Mouse (Mus musculus): ENCODE measurements at regions not wholly inside any gene's neighbourhood (a gene's known extent, or its start where the extent isn't known, plus 50 kb on each side); places are given as distances from the start of the nearest gene placed in this dataset.
"Not testable (repeated sequence)": the region's sequence is repeated elsewhere in the genome, so short reads cannot be mapped to it uniquely, and the experiment has no call there.

DNA sequence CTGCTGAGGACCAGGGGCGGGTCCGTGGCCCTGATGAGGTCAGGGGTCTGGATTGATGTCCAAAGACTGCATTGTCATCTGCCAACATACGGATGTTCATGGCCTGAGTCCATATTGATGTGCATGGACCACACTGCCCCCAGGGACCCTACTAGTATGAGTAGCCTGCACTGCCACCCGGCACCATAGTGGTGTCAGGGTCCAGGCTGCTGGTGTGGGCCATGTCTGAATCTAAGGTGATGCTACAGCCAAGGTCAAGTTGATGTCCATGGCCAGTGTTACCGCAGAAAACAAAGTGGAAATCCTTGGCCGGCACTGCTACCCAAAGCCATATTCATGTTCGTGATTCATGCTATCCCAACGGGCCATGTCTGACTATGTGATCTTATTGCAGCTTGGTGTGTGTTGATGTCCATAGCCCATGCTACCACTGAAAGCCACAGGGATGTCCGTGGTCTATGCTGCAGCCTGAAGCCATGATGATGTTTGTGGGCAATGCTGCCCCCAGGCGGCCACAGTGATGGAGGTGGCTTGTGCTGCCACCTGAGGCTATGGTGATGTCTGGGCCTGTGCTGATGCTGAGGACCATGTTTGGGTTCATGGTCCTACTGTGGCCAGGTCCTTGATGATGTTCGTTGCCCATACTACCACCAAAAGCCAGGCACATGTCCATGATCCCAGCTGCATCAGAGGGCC lies 130.5 kb downstream of the Iqub start:
- in situ Hi-C loops (cut with MboI, MseI): no loop called here

DNA sequence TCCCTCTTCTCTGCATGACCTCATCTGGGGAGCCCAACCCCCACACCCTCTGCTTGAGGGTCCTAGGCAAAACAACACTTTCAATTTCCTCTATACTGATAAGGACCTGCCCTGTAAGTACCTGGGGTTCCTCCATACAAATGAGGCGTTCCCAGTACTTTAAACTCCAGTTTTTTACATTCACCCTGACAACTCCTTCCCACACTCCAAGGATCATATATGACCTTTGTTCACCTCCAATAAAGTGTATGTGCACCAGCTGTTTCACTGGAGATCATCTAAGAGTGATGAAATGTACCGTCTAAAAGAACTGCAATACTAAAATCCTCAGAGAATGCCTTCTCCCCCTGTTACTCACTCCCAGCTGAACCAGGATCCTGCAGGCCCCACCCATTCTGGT lies 135.0 kb downstream of the Iqub start:
- in situ Hi-C loops (cut with MboI, MseI): no loop called here

DNA sequence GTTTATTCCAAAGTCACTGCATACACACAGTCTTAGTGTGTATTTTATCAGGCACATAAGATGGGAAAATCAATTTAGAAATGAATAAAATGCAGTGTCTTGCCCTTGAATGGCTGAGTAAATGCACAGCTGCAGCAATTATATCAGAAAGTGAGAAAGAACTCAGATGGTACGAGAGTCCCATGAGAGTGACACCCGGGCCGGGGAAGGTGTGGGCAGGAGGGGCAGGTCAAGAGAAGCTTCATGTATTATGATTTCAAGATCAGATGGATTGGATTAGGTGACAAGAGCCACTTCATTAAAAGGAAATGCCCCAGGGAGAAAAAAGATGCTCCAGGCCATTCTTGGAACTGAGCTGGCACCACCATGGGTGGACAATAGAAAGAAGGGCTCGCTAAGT lies 138.1 kb downstream of the Iqub start:
- in situ Hi-C loops (cut with MboI, MseI): no loop called here

DNA sequence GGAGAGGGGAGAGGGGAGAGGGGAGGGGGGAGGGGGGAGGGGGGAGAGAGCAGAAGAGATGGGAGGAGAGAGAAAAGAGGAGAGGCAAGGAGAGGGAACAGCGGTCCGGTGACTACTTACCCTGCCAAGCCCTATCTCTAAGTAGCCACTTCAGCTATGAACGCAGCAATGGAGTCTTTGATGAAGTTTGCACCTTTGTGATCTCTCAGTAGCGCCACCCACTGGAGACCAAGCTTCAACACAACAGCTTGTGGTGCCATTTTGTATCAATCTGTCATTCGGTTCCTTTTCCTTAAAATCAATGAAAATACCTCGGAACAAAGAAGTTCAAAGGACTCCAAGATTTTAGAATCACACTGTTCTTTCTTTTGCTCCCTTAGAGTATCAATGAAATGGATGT lies 141.7 kb downstream of the Iqub start:
- in situ Hi-C loops (cut with MboI, MseI): no loop called here

DNA sequence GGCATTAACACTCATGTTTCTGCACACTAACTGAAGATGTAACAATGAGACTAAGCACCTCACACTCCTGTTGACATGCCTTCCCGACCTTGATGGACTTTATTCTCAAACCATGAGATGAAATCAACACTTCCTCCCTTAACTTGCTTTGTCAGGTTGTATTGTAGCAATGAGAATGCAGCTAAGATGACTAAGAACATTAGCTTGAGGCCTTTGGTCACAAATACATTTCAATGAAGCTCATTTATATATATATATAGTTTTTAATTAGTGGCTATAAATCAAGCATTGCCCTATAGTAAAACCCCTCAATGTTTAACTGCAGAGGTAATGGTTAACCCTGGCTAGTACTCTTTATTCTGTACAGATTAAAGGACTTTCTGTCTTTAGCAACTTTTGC lies 143.2 kb downstream of the Iqub start:
- in situ Hi-C loops (cut with MboI, MseI): no loop called here

DNA sequence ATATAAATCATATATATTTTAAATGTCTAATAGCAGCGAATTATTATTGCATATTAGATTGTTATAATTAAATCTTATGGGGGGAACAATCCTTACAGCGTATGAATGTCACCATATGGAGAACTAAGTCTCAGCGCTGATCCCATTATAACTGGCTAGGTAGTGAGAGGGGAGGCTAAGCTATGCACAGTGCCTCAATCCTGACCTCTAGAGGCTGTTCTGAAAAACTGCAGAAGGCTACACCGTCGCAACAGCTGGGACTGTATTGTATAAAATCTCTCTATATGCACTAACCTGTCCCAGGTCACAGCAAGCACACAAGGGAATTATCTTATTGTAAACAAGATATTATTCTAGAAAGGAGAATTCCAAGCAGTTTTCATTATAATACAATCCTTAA lies 164.0 kb downstream of the Iqub start:
- in situ Hi-C loops (cut with MboI, MseI): no loop called here

DNA sequence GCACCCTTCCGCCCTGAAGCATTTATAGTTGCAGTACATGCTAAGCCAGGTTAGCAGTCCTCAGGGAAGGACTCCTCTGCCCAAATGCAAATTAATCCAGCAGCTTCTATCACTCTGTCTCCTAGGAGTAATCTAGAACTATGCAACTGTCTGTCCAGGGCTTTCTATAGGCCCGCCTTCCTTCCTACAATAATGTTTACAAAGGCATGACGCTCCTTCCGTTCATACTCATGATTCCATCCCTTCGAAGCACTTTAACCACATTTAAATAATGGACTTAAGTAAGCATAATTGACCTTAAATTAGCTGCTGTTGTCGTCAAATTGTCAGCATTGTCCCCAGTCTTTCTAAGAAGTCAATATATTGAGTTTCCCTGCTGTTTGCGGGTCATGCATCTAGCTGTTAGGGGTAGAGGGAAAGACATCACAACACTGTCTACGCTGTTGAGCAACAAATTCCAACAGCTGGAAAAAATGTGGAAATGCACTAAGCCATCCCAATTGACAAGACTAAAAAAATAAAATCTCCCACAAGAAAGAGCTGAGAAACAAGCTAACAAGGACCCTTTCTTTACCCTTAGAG lies 166.3 kb downstream of the Iqub start:
- in situ Hi-C loops (cut with MboI, MseI): no loop called here

DNA sequence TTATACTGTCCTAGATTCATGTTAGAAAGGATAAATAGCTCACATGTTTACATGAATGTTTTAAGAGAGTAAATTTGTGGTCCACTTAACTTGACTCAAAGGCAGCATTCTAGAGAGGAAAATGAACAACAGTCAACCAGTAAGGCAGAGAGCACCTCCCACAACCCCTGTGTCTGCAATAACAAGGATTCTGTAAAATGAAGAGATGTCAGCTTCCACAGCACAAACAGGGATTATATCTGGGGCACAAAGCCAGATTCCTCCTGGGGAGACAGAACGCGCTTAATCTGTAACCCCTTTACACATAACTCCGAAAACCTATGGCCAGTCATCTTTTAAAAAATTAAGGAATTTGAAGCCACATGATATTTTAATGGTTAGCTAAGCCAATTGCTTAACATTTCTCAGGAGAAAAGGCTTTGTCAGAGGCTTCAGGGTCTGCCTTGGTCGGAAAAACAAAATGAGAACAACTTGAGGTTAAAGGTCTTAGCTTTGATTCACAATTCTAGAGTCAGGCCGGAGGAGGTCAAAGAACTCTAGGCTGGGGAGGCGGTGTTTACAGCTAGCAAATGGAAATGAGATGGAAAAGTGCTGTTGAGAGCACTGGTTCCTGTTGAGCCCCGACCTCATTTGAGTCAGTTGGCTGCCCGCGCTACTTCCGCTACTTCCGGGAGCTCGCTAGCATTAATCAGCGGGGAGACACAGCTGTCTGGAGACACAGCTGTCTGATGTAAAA lies 167.0 kb downstream of the Iqub start:
- in situ Hi-C loops (cut with MboI, MseI): no loop called here

DNA sequence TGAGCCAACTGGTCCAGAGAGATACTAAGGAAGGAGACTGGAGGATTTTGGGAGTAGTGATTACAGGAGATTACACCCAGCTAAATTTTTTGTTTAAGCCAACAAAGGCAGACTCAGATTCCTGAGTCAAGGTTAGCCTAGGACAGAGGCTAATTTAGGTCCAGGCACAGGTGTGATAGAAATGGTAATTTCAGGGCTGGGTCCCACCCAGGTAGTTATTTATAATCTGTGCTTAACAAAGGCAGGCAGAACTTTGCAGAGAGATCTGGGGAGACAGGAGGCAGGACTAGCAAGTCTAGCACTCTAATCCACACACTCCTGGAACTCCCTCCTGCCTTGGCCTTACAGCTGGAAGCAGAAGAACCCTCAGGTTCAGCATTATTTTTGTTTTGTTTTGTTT lies 172.4 kb downstream of the Iqub start:
- in situ Hi-C loops (cut with MboI, MseI): no loop called here

DNA sequence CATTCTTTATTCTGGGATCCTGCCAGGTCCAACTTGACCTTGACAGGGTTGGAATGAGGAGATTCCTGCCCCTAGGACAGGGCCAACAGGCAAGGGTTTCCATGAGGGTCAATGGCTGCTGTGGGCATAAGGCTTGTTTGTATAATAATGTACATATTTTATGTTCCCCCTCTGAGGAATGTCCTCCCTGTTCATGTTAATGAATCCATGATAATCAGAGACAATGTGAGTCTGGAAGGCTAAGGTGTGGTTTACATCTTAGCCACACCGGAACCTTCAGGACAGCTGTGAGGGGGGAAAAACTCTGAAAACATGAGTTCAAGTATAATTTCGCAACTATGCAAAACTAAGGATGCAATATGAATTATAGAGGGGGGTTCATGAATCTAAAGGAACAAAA lies 172.8 kb downstream of the Iqub start:
- in situ Hi-C loops (cut with MboI, MseI): no loop called here

DNA sequence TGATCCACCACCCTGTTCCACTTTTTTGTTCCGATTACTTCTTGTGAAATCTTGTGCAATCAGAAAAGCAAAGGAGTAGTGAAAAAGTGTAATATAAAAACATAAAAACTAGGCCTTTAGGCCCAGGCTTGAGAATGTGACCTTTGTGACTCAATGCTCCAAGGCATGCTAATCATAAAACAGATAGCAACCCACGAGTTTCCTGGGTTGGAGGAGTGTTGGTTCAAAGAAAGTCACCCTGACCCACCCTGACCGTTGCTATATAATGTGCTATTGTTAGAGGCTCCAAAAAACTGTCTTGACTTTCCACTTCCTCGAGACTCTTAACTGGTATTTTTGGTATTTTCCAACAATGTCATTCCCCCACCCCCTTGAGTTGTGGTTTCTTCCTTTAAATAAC lies 172.2 kb upstream of the Slc13a1 start:
- in situ Hi-C loops (cut with MboI, MseI): not testable (repeated sequence)

DNA sequence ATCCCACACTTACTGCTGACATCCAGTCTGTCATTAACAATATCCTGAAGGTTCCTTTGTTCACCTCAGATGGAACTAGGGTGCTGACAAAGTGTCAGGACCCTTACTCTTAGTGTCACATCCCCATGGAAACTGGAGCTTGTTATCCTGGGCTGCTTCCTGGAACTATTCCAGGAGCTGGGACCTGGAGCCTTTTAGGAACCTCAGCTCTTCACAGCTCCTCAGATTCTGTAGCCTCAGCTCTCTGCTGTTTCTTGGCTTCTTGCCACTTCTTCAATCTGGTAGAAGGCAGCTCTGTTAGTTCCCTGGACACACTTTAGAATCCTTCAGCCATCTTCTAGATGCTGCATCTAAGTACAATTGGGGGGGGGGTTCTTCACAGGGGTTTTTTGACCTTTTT lies 157.3 kb upstream of the Slc13a1 start:
- in situ Hi-C loops (cut with MboI, MseI): no loop called here

DNA sequence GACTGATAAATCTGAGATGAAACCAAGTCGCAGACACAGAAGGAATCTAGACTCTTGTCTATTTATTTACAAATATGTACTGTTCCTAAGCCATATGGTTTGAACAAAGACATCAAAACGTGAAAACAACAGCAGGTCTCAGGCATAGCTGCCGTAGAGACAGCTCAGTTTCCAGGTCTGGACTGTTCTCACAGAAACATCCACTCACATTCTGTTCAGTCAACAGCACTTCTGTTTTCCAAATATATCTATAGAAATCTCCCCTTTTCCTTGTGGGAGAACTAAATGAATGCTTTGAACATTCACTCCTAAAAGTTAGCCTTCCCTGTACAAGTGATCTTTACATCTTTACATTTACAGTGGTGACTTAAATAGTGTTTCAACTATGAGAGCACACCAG lies 156.8 kb upstream of the Slc13a1 start:
- in situ Hi-C loops (cut with MboI, MseI): no loop called here

DNA sequence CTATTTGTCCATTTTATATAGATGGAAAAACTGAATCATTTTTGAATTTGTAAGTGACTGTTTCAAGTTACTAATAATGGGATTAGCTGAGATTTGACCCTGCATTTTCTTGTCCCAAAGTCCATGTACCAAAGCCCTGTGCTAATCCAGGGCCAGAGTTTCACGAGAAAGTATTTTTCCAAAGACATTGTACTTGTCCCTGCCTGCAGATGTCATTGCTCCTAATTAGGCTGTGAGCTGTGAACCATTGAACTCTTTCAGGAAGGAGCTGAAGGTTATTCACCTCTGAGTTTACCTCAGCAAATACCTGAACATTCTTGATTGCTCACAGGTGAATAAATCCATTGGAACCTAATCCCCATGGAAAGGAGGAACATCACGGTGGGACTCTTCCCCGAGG lies 154.5 kb upstream of the Slc13a1 start:
- in situ Hi-C loops (cut with MboI, MseI): no loop called here

DNA sequence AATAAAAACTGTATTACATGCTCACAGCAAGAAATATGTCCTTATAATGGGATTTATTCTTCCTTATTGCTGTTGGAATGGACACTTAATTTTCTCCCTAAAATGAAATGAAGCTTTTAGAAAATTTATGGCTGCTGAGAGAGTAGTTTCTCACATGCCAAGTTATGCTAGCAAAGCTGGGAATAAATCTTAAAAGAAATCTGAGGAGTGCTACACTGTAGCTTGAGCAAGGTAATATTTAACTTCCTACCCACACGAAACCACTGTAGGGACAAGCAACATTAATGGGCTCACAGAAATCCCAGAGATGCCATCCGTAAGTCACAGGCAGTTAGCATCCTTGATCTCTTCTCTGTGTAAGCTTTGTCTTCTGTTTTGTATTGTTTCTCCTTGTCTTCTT lies 151.0 kb upstream of the Slc13a1 start:
- in situ Hi-C loops (cut with MboI, MseI): no loop called here

DNA sequence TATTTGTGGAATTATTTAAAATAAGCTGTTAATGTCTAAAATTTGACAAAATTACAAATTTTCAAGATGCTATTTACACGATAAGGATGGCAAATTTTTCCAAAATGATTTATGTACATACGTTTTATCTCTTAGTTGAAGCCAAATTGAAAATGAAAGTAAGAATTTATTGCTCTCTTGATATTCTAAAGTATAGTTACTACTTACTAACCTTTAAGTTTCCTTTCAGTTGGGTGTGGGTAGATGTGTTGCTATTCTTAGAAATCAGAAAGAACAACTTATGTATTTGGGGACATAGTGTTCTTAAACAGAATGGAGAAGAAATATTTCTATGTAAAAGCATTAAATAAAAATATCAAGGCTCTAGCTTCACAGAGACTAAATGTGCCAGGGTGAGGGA lies 142.8 kb upstream of the Slc13a1 start:
- in situ Hi-C loops (cut with MboI, MseI): no loop called here

DNA sequence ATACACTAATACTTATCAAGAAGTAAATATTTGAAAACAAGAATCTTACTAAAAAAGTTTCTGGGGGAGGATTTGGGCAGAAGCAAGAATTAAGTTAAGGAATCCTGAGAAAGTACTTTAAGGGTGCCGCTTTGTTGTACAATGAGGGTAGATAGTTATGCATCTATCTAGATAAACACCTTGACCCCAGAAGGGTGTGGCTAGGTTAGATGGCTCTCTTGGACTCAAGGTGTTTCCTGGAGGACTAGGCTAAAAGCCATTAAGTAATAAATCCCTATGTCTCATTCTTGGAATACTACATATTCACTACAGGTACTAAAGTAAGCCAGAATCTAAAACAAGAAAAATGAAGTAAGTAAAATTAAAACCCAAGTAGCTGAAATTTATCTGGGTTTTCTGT lies 141.9 kb upstream of the Slc13a1 start:
- in situ Hi-C loops (cut with MboI, MseI): no loop called here

DNA sequence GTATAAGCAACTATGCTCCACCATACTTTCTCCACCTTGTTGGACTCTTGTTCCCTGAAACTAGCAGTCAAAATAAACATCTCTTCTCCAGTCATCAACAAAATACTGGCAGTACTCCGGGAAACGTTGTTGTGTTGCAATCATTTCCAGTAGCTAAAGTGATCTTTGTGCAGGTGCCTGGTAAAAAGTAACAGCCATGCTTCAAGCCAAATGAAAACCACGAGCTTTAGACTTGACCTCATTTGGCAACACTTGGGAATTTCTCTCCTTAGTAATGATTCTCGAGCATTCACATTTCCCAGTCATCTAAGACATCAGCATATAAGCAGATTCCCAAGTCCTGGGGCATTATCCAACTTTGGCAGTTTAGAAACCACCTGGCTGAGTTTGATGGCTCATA lies 133.8 kb upstream of the Slc13a1 start:
- in situ Hi-C loops (cut with MboI, MseI): no loop called here

DNA sequence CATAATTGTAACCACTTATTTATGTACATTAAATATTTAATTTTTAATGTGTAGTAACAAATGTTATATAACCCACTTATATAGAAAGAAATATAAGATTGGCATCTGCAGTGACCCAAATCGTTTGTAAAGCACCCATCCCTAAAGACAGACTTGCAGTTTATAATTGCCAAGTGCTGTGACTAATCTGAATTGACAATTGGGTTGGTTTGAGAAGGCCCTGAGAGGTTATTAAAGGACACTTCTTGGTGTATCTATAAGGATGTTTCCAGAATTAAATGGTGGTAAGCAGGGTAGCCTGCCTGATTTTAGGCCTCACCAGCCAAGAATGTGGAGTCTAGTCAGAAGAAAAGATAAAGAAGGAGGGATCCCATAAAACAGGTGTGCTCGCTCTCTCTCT lies 133.3 kb upstream of the Slc13a1 start:
- in situ Hi-C loops (cut with MboI, MseI): no loop called here

DNA sequence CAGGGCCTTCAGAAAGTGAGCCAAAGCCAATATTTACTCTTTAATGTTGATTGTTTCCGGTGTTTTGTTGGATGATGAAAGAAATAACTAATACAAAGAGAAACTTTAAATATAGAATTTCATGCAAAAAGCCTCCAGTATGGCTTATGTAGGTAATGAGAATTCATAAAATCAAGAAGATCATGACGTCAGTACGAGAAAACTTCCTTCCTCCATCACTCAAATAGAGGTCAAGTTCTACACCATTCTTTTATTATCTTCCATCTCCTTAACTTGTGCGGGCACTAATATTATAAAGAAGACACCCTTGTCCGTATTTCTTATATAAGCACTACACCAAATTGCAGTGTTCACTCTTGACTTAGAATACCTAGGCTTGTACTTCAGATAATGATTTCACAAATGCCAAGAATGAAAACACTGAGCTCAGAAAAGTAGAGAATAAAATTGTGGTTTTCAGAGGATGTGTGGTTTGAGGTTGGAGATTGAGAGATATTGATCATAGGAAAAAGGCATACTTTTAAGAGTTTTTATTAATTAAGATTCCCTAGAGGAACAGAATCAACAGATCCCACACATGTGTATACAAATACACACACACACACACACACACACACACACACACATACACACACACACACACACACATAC lies 130.8 kb upstream of the Slc13a1 start:
- in situ Hi-C loops (cut with MboI, MseI): loop anchor here (25.0 kb wide), 1 partner anchor 1886 kb away; no protein-coding TSS in a partner anchor

DNA sequence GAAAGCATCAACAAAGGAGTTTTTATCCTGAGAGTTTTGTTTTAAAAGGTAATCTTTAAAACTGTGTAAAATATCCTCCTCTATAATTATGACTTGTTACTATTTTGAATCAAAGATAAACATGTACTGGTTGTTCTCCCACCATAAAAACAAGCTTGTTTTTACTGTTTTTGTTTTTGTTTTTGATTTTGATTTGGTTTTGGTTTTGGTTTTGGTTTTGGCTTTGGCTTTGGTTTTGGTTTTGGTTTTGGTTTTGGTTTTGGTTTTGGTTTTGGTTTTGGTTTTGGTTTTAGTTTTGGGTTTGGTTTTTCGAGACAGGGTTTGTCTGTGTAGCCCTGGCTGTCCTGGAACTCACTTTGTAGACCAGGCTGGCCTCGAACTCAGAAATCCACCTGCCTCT lies 120.9 kb upstream of the Slc13a1 start:
- in situ Hi-C loops (cut with MboI, MseI): loop anchor here (25.0 kb wide), 1 partner anchor 1876 kb away; no protein-coding TSS in a partner anchor

DNA sequence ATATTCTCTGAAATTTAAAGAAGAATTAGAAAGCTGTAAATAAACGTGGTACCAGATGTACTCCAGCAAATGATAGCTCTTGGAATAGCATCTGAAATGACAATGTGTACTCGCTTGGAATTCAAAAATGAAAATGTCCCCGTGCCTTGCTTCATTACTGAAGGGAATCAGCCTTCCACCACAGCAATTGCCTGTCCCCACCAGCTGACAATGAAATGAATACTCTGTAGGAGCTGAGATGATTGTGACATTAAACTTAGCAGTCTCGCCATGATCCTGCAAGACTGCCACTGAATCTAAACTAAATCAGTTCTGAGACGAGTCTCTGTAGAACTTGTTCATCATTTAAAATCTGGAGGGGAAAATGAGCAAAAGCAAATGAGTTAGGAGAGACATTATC lies 104.9 kb upstream of the Slc13a1 start:
- in situ Hi-C loops (cut with MboI, MseI): no loop called here

DNA sequence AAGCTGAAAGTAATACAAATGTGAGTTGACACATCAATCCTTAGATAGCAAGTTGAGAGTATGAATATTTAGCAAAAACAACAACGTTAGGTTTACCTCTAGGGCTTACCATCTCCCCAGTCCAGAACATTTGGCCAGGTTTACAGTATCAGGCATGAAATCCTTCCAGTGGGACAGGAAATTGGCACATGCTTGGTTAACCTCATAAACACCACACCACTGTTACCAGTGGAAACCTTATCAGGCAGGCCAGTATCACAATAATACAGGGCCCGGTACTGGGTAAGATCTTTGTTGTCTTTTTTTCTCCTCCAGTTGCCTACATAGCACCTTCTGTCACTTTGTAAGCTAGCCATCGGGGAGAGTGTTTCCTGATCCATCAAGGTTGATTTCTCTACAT lies 101.7 kb upstream of the Slc13a1 start:
- in situ Hi-C loops (cut with MboI, MseI): no loop called here
